Mouse (Mus musculus) spleen, adult 2 months (tissue): Measurements from ENCODE around the gene Lypd6.

ENCODE experiments used
- CTCF ChIP-seq: fragments of 200-500 bp; IDR thresholded peaks from 2 replicates; pipeline ENCODE4 v1.5.1; 2011; ENCODE audit warnings: mild to moderate bottlenecking, inconsistent platforms; ENCODE audit not compliant: insufficient read depth, insufficient read length, insufficient replicate concordance; ENCODE audit errors: extremely low read depth
- POLR2A ChIP-seq: fragments of 200-500 bp; IDR thresholded peaks from 2 replicates; pipeline ENCODE4 v1.6.1; 2011; ENCODE audit warnings: low read depth, low read length, inconsistent platforms

DNA sequence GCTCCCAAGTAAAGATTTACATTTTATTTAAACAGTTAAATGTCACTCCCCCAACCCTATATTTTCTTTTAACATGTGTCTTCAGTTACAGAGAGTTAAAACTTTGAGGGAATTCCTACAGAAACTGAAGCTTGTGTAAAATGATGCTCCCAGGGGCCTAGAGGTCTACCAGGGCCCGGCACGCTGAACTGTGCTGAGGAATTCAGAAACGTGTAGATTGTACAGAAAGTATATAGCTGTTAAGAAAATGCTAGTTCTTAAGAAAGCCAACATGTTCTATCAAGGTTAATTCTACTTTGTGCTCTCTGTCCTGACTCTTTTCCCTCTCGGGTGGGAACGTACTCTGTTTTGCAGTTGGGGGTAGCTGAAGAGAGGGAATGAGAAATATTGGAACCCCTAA is 57.1 kb downstream of the Lypd6 start:
- TF ChIP-seq CTCF (no peak), POLR2A (no peak)
